Mouse (Mus musculus) cerebellum, adult 11-12 months (tissue): ENCODE results near the gene Clec4b1.
"Not testable (repeated sequence)": the region's sequence is repeated elsewhere in the genome, so short reads cannot be mapped to it uniquely, and the experiment has no call there.

Experiments
- DNase-seq: peaks from one replicate; pipeline ENCODE4 v3.0.0; 2022

Gene Clec4b1

GRCm38 (mm10) chr6:123049742-123050372 lies at the start of gene Clec4b1:
Clec4b1 (plus strand) TSS chr6:123049962.
- DNase-seq = no peak

GRCm38 (mm10) chr6:123004696-123005095 lies 45.1 kb upstream of the Clec4b1 start:
- DNase-seq = not testable (repeated sequence)

- no peak for DNase-seq
Observed at GRCm38 (mm10) chr6:123005591-123005990, 44.2 kb upstream of the Clec4b1 start.

- DNase-seq = no peak
Observed at GRCm38 (mm10) chr6:123095125-123095843, 45.5 kb downstream of the Clec4b1 start.

GRCm38 (mm10) chr6:123106128-123106527 lies 56.4 kb downstream of the Clec4b1 start, which contains the start of gene Clec4a2:
Clec4a2 (plus strand) TSS chr6:123106428.
- not testable (repeated sequence) for DNase-seq
